Mouse (Mus musculus) bone marrow, adult 2 months (tissue): ENCODE measurements around the gene Mipol1.

Experiments used
- CTCF ChIP-seq: fragments of 200-500 bp; IDR thresholded peaks from 2 replicates; pipeline ENCODE4 v1.5.1; 2011; ENCODE audit warnings: low read length, control low read depth; ENCODE audit not compliant: control insufficient read depth, insufficient read depth
- POLR2A ChIP-seq: fragments of 200-500 bp; IDR thresholded peaks from 2 replicates; pipeline ENCODE4 v1.6.1; 2011; ENCODE audit warnings: low read depth, mild to moderate bottlenecking, control low read depth, low read length, borderline replicate concordance; ENCODE audit not compliant: control insufficient read depth

- TF ChIP-seq CTCF (no peak), POLR2A (no peak)
These were observed 311.9 kb downstream of the Mipol1 start for GRCm38 (mm10) chr12:57541931-57542745.
